Mouse (Mus musculus): ENCODE data around the gene Fam204a. TPM values are rescaled to one million over a fixed set of nuclear protein-coding genes. Genes with fewer than 3 reads are reported as not detected.

Gene Fam204a
- total RNA-seq (2023): 10 to 100 TPM; 16.4 to 18.5 TPM

DNA sequence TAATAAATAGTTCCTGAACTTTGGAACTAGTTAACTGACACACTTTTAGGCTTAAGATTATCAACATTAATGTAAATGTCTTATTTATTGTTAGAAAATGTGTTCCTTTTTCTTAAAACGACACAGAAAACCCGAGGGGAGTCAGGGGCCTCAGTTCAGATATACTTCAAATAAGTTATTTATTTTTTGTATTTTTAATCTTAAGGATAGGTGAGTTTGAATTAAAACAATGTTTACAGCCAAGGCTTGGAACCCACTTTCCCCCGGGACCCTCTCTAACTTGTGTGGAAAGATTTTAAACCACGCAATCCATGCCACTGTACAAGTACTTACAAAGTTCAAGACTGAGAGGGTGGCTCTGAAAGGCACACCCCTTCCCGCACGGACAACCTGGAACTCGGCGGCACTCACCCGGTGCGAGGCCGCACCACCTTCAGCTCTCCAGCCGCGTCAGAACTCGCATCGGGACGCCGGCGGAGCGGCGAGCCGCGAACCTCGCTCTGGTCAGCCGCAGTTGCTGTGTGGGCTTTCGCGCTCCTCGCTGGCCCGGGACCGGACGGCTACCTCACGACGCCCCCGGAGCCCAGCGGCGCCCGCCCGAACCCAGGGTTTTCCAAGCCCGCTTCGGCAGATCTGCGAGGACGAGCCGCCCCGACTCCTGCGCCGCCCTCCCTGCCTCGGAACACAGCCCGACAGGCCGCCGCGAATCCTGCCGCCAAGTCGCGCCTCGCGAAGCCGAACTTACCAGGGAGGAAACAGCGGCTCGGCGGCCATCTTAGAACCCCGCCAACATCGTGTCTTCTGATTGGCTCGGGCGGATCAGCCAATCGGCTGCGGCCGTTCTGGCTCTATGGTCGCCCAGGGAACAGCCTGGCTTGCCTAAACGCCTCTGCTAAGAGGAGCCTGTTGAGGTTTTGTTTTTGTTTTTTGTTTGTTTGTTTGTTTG is at the start of gene Fam204a:
Fam204a (minus strand) TSS at position 803 of the 946 bp plus-strand sequence.

Other genes starting within 250 kb of the Fam204a start
- gene Prlhr, start 241.6 kb upstream of the Fam204a start, total RNA-seq (2023): not detected

All from neutrophil, adult 83 days (primary cell).